In the genomic region with DNA sequence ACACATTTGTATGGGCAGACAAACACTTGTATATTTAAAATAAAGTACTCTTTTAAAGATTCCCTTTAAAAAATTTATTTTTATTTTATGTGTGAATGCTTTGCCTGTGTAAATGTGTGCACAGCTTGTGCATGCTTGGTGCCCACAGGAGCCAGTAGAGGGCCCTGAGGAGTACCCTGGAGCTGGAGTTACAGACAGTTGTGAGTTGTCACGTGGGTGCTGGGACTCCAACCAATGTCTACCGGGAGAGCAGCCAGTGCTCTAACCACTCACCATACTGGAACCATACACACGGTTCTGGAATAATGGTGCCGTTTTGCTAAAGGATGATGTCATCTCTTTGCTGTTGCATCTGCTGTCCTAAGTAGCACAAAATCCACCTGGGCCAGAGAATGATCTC, we compare ENCODE assay signal across 26 mouse cellular contexts. TPM values are rescaled to one million over a fixed set of nuclear protein-coding genes. Genes with fewer than 3 reads are reported as not detected.
DNase-seq lines count a peak whose midpoint lies in the region; ATAC-seq lines count a peak whose summit lies in the region.
"Had no signal": no experiment of that assay in that cellular context is flagged by ENCODE, and none has a peak within 500 bp of the region (broad histone marks: within the 10 kb centered on the region; RNA-seq: fewer than 3 reads in every experiment).

No protein-coding gene starts in this region.

- no peak overlapping the region for H3K27ac ChIP-seq in kidney, embryonic 15.5 days
- H3K27ac ChIP-seq in midbrain, embryonic 14.5 days (replicated peaks; ENCODE audit: low read depth, low read length), result no peak overlapping the region
- H3K27ac ChIP-seq: embryonic facial prominence, embryonic 12.5 days; embryonic facial prominence, embryonic 15.5 days; gastrocnemius, adult 2 months; heart, embryonic 15.5 days; hindbrain, embryonic 14.5 days; hindbrain, postnatal 0 days had no signal

- no peaks in the 10 kb centered on the region for H3K27me3 ChIP-seq in kidney, embryonic 15.5 days
- no peaks in the 10 kb centered on the region for H3K27me3 ChIP-seq in midbrain, embryonic 14.5 days (ENCODE audit: control insufficient read depth, insufficient read depth, low read length)
- H3K27me3 ChIP-seq: embryonic facial prominence, embryonic 12.5 days; embryonic facial prominence, embryonic 15.5 days; heart, embryonic 12.5 days; heart, embryonic 15.5 days had no signal

- DNase-seq in thymus, postnatal 4 days, result peak; percentile 11
- DNase-seq in thymus, postnatal 36 days, result no peak
- peak; percentile 33 for DNase-seq in ES-CJ7 (ENCODE audit: low read depth, low spot score)
- peak; percentile 23 for DNase-seq in ZHBTc4 (ENCODE audit: low read depth, low spot score)
- no peak for DNase-seq in midbrain, embryonic 14.5 days
- DNase-seq: adrenal gland, adult 8-10 months; adrenal gland, postnatal 25 days; cerebellum, adult 18-20 months; cerebellum, adult 9-10 months; cerebellum, postnatal 14 days; forebrain, postnatal 0 days; gastrocnemius, adult 2 months; gastrocnemius, postnatal 14 days; heart, adult 18-20 months; heart, postnatal 10 days; heart, postnatal 36 days had no signal

- H3K4me2 ChIP-seq in kidney, embryonic 15.5 days, result no peak overlapping the region
- H3K4me2 ChIP-seq in midbrain, embryonic 14.5 days (ENCODE audit: low read length), result no peak overlapping the region
- H3K4me2 ChIP-seq: embryonic facial prominence, embryonic 12.5 days; embryonic facial prominence, embryonic 15.5 days; heart, embryonic 12.5 days; heart, embryonic 15.5 days; hindbrain, embryonic 14.5 days had no signal

- H3K4me1 ChIP-seq in kidney, embryonic 15.5 days, result peaks cover 26% of the 10 kb centered on the region
- peaks cover 8% of the 10 kb centered on the region; the same call in 1 of the 2 replicates for H3K4me1 ChIP-seq in midbrain, embryonic 14.5 days (ENCODE audit: control insufficient read depth, insufficient read depth, low read length)
- H3K4me1 ChIP-seq: embryonic facial prominence, embryonic 12.5 days; embryonic facial prominence, embryonic 15.5 days had no signal

- no peak for ATAC-seq in kidney, embryonic 15.5 days (replicated peaks; ENCODE audit: low FRiP score)
- ATAC-seq in midbrain, embryonic 14.5 days (ENCODE audit: low FRiP score, low TSS enrichment), result no peak
- ATAC-seq: forebrain, embryonic 14.5 days; forebrain, postnatal 0 days; hindbrain, postnatal 0 days; inflammation-experienced regulatory T-cells, adult 6 months; intestine, embryonic 16.5 days had no signal

- H3K36me3 ChIP-seq in kidney, embryonic 15.5 days, result no peaks in the 10 kb centered on the region
- H3K36me3 ChIP-seq in midbrain, embryonic 14.5 days (ENCODE audit: control insufficient read depth, insufficient read depth, low read length), result no peaks in the 10 kb centered on the region
- H3K36me3 ChIP-seq: embryonic facial prominence, embryonic 12.5 days; embryonic facial prominence, embryonic 15.5 days; heart, embryonic 12.5 days; heart, embryonic 15.5 days had no signal

- no peak overlapping the region for H3K4me3 ChIP-seq in kidney, embryonic 15.5 days (replicated peaks)
- H3K4me3 ChIP-seq in midbrain, embryonic 14.5 days (replicated peaks; ENCODE audit: low read depth, low read length), result no peak overlapping the region
- H3K4me3 ChIP-seq: embryonic facial prominence, embryonic 12.5 days; embryonic facial prominence, embryonic 15.5 days; gastrocnemius, adult 2 months; heart, embryonic 12.5 days; heart, embryonic 15.5 days had no signal

- no peak overlapping the region for H3K9ac ChIP-seq in kidney, embryonic 15.5 days
- no peak overlapping the region for H3K9ac ChIP-seq in midbrain, embryonic 14.5 days (replicated peaks; ENCODE audit: low read length)
- H3K9ac ChIP-seq: embryonic facial prominence, embryonic 12.5 days; embryonic facial prominence, embryonic 15.5 days; forebrain, postnatal 0 days; heart, embryonic 12.5 days; heart, embryonic 15.5 days; hindbrain, embryonic 14.5 days had no signal

- WGBS in kidney, embryonic 15.5 days, result 84% methylated on average over 4 of the region's 4 CpGs
- 74% methylated on average over 4 of the region's 4 CpGs for WGBS in midbrain, embryonic 14.5 days

- H3K9me3 ChIP-seq in kidney, embryonic 15.5 days (replicated peaks), result no peaks in the 10 kb centered on the region
- no peaks in the 10 kb centered on the region for H3K9me3 ChIP-seq in midbrain, embryonic 14.5 days (ENCODE audit: control insufficient read depth, low read length)
- H3K9me3 ChIP-seq: embryonic facial prominence, embryonic 12.5 days; embryonic facial prominence, embryonic 15.5 days; heart, embryonic 12.5 days; heart, embryonic 15.5 days had no signal

RNA-seq across cellular contexts. Expression of a gene that starts 36.6 kb away (rescaled TPM):
- polyA plus RNA-seq in kidney, embryonic 15.5 days (2015; fragmentation: Nextera tagmentation; extraction: Ambion mirVana), result 55.7 and 56.8 TPM in 2 replicates
- 29.0 and 38.7 TPM in 2 replicates for polyA plus RNA-seq in midbrain, embryonic 14.5 days (2014; fragmentation: Nextera tagmentation; extraction: Ambion mirVana)

Comparison
In these comparisons a context has a peak if more than half of its experiments do, and no peak if none do; other contexts are left out.
1. DNase-seq: peak in thymus, postnatal 4 days (single experiment), ES-CJ7 (single experiment) and ZHBTc4 (single experiment); none in thymus, postnatal 36 days (0 of 2) and midbrain, embryonic 14.5 days (single experiment).